Mouse (Mus musculus): Measurements from ENCODE around the gene Cenpx. TPM values are rescaled to one million over a fixed set of nuclear protein-coding genes. Genes with fewer than 3 reads are reported as not detected.

Gene Cenpx
- polyA plus RNA-seq, 1 experiment = 93.0 TPM

- Histone ChIP-seq H3K4me1 (peaks cover 62% of the 10 kb centered on the region), H3K9me3 (no peaks in the 10 kb centered on the region), H3K27me3 (replicated peaks) (peaks cover 41% of the 10 kb centered on the region), H3K4me3 (replicated peaks) (peak overlapping the region; percentile 100), H3K36me3 (replicated peaks; ENCODE audit: low read length) (peaks cover 26% of the 10 kb centered on the region)
- no peak for TF ChIP-seq GATA1 (IDR thresholded peaks at IDR 0.05; ENCODE audit: borderline replicate concordance, low read length)
- TF ChIP-seq FLI1 (IDR thresholded peaks at IDR 0.05; ENCODE audit: low read length) = no peak
Measured at GRCm38 (mm10) chr11:120726243-120727168, 13.0 kb upstream of the Cenpx start.

- peaks cover 48% of the 10 kb centered on the region for H3K4me1 ChIP-seq
- no peak overlapping the region for H3K4me3 ChIP-seq (replicated peaks)
- H3K27me3 ChIP-seq (replicated peaks) = peaks cover 32% of the 10 kb centered on the region
- peaks cover 50% of the 10 kb centered on the region for H3K36me3 ChIP-seq (replicated peaks; ENCODE audit: low read length)
- TF ChIP-seq GATA1 (IDR thresholded peaks at IDR 0.05; ENCODE audit: borderline replicate concordance, low read length) = no peak
- no peak for TF ChIP-seq FLI1 (IDR thresholded peaks at IDR 0.05; ENCODE audit: low read length)
- no peaks in the 10 kb centered on the region for H3K9me3 ChIP-seq
Measured at GRCm38 (mm10) chr11:120723509-120723908, 10.0 kb upstream of the Cenpx start.

DNA sequence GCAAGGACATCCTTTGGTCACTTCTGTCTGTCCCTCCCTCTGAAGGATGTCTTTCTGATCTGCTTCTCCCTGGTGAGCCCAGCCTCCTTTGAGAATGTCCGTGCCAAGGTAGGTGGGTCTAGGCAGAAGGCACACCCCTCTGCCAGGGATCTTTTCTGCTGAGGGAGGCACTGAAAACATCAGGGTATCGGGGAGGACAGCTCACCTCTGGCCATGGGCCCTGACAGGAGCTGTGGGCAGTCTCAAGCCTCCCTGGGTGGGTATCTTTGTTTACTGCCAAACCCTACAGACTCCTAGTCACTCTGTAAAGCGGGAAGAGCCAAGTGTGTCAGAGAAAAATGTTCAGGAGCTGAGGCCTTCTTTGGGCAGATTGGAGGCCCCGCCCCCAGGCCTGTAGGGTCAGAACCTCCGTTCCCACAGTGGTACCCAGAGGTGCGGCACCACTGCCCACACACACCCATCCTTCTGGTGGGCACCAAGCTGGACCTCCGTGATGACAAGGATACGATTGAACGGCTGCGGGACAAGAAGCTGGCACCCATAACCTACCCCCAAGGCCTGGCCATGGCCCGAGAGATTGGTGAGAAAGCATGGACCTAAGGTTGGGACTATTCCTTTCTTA, 9.3 kb upstream of the Cenpx start:
- TF ChIP-seq GATA1 (IDR thresholded peaks at IDR 0.05; ENCODE audit: borderline replicate concordance, low read length) = no peak
- TF ChIP-seq FLI1 (IDR thresholded peaks at IDR 0.05; ENCODE audit: low read length) = no peak
- peaks cover 30% of the 10 kb centered on the region for H3K27me3 ChIP-seq (replicated peaks)
- H3K4me3 ChIP-seq (replicated peaks) = no peak overlapping the region
- H3K4me1 ChIP-seq = peaks cover 46% of the 10 kb centered on the region
- H3K9me3 ChIP-seq = no peaks in the 10 kb centered on the region
- H3K36me3 ChIP-seq (replicated peaks; ENCODE audit: low read length) = peaks cover 56% of the 10 kb centered on the region

- no peak for TF ChIP-seq GATA1 (IDR thresholded peaks at IDR 0.05; ENCODE audit: borderline replicate concordance, low read length)
- no peak for TF ChIP-seq FLI1 (IDR thresholded peaks at IDR 0.05; ENCODE audit: low read length)
- H3K9me3 ChIP-seq = no peaks in the 10 kb centered on the region
- peaks cover 44% of the 10 kb centered on the region for H3K4me1 ChIP-seq
- peaks cover 63% of the 10 kb centered on the region for H3K36me3 ChIP-seq (replicated peaks; ENCODE audit: low read length)
- H3K27me3 ChIP-seq (replicated peaks) = peaks cover 30% of the 10 kb centered on the region
- peak overlapping the region; percentile 88 for H3K4me3 ChIP-seq (replicated peaks)
Measured at GRCm38 (mm10) chr11:120722067-120722630, 8.6 kb upstream of the Cenpx start.

GRCm38 (mm10) chr11:120721124-120722066, 7.9 kb upstream of the Cenpx start, which contains the start of gene Rac3:
Rac3 (plus strand) TSS chr11:120721470.
- Histone ChIP-seq H3K36me3 (replicated peaks; ENCODE audit: low read length) (peaks cover 71% of the 10 kb centered on the region), H3K27me3 (replicated peaks) (peaks cover 30% of the 10 kb centered on the region), H3K4me3 (replicated peaks) (peak within 1 kb of the TSS; percentile 88)

DNA sequence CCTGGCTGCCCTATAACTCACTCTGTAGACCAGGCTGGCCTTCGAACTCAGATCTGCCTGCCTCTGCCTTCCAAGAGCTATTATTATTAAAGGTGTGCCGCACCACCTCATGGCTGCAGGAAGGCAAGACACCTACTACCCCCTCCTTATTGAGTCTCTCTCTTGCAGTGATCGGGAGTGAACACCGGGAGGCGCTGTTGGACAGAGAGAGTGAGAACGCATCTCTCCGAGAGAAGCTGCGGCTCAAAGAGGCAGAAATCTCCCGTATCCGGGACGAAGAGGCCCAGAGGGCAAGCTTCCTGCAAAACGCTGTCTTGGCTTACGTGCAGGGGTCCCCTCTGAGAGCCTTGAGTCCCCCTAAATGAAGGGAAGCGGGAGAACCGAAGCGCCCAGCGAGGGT, 6.9 kb upstream of the Cenpx start:
- peaks cover 72% of the 10 kb centered on the region for H3K36me3 ChIP-seq (replicated peaks; ENCODE audit: low read length)
- H3K4me1 ChIP-seq = peaks cover 42% of the 10 kb centered on the region
- no peaks in the 10 kb centered on the region for H3K9me3 ChIP-seq
- peak overlapping the region; percentile 88 for H3K4me3 ChIP-seq (replicated peaks)
- TF ChIP-seq FLI1 (IDR thresholded peaks at IDR 0.05; ENCODE audit: low read length) (no peak), GATA1 (IDR thresholded peaks at IDR 0.05; ENCODE audit: borderline replicate concordance, low read length) (no peak)
- peaks cover 30% of the 10 kb centered on the region for H3K27me3 ChIP-seq (replicated peaks)

More at GRCm38 (mm10) chr11:120721124-120722066, 7.9 kb upstream of the Cenpx start, which contains the start of gene Rac3:
- Histone ChIP-seq H3K9me3 (no peaks in the 10 kb centered on the region), H3K4me1 (peaks cover 44% of the 10 kb centered on the region)
- TF ChIP-seq GATA1 (IDR thresholded peaks at IDR 0.05; ENCODE audit: borderline replicate concordance, low read length) (no peak), FLI1 (IDR thresholded peaks at IDR 0.05; ENCODE audit: low read length) (no peak)

DNA sequence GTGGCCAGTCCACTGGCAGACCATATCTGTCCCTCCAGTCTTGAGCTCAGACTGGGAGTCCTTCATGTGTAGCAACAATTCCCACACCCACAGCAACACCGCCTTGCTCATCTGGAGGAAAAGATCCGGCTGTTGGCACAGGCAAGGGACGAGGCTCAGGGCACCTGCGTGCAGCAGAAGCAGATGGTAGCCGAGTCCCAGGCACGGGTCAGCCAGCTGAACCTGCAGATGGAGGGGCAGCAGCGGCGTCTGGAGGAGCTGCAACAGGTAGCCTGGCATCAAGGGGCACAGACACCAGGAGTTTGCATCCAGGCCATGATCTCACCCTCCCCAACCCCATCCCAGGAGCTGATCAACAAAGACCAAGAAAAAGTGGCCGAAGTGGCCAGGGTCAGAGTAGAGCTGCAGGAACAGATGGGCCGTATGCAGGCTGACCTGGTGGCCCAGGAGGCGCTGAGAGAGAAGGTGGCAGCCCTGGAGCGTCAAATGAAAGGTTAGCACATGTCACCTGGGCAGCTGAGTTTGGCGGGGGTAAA, 6.4 kb upstream of the Cenpx start:
- TF ChIP-seq GATA1 (IDR thresholded peaks at IDR 0.05; ENCODE audit: borderline replicate concordance, low read length) (no peak), FLI1 (IDR thresholded peaks at IDR 0.05; ENCODE audit: low read length) (no peak)

GRCm38 (mm10) chr11:120719242-120719641, 5.7 kb upstream of the Cenpx start:
- peaks cover 50% of the 10 kb centered on the region for H3K4me1 ChIP-seq
- H3K9me3 ChIP-seq = no peaks in the 10 kb centered on the region
- H3K4me3 ChIP-seq (replicated peaks) = no peak overlapping the region
- H3K36me3 ChIP-seq (replicated peaks; ENCODE audit: low read length) = peaks cover 68% of the 10 kb centered on the region
- TF ChIP-seq FLI1 (IDR thresholded peaks at IDR 0.05; ENCODE audit: low read length) (no peak), GATA1 (IDR thresholded peaks at IDR 0.05; ENCODE audit: borderline replicate concordance, low read length) (no peak)
- H3K27me3 ChIP-seq (replicated peaks) = peaks cover 28% of the 10 kb centered on the region

More for the DNA sequence above, 6.4 kb upstream of the Cenpx start:
- Histone ChIP-seq H3K27me3 (replicated peaks) (peaks cover 28% of the 10 kb centered on the region), H3K36me3 (replicated peaks; ENCODE audit: low read length) (peaks cover 72% of the 10 kb centered on the region), H3K9me3 (no peaks in the 10 kb centered on the region), H3K4me1 (peaks cover 43% of the 10 kb centered on the region), H3K4me3 (replicated peaks) (no peak overlapping the region)

Measured in megakaryocyte, embryonic 14.5 days (primary cell).